ENCODE assay signal across 7 mouse cellular contexts in the genomic region with DNA sequence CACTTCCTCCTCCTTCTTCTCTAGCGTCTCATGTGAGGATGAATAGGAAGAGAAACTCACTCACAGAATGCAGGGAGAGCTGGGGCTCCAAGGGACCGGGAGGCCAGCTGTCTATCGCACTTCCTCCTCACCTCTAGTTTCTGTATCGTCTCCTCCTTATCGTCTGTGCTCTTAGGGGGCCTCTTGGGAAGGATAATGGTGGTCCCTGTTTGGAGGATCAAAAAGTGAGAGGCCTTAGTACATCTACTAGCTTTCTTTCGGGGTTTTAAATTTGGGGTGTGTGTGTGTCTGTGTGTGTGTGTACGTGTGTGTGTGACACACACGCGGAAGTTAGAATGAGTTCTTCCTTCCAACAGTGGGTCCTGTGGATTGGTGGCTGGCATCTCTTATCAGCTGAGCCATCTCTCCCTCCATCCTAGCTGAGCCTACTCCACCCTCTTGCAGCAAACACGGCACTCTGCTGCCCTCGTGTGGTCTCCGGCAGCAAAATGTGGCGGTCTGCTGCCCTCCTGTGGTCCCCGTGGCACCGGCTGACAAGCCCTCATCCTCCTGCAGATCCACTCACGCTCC. TPM values are rescaled to one million over a fixed set of nuclear protein-coding genes. Genes with fewer than 3 reads are reported as not detected.
DNase-seq lines count a peak whose midpoint lies in the region; ATAC-seq lines count a peak whose summit lies in the region.

No protein-coding gene starts in this region.

- H3K27me3 ChIP-seq in embryonic facial prominence, embryonic 10.5 days (replicated peaks; ENCODE audit: low read depth, poor library complexity, severe bottlenecking), result peaks cover 19% of the 10 kb centered on the region
- H3K27me3 ChIP-seq in limb, embryonic 10.5 days (ENCODE audit: low read depth, poor library complexity, severe bottlenecking), result peaks cover 11% of the 10 kb centered on the region
- peaks cover 13% of the 10 kb centered on the region for H3K27me3 ChIP-seq in midbrain, embryonic 12.5 days

- WGBS in embryonic facial prominence, embryonic 10.5 days, result 12% methylated on average over 16 of the region's 16 CpGs
- WGBS in limb, embryonic 10.5 days, result 11% methylated on average over 16 of the region's 16 CpGs
- whole genome bisulfite sequencing in midbrain, embryonic 12.5 days, result 14% methylated on average over 16 of the region's 16 CpGs

- peak; percentile 80 for ATAC-seq in granulocyte monocyte progenitor cell, adult 5-6 weeks (replicated peaks; ENCODE audit: poor library complexity, severe bottlenecking)
- ATAC-seq in midbrain, embryonic 12.5 days (ENCODE audit: low FRiP score, low read depth), result peak; percentile 55

- H3K4me3 ChIP-seq in embryonic facial prominence, embryonic 10.5 days, result peak overlapping the region; percentile 48
- H3K4me3 ChIP-seq in limb, embryonic 10.5 days, result peak overlapping the region; percentile 42
- peak overlapping the region; percentile 25 for H3K4me3 ChIP-seq in midbrain, embryonic 12.5 days

- peaks cover 43% of the 10 kb centered on the region for H3K4me1 ChIP-seq in embryonic facial prominence, embryonic 10.5 days
- H3K4me1 ChIP-seq in limb, embryonic 10.5 days, result peaks cover 44% of the 10 kb centered on the region
- H3K4me1 ChIP-seq in midbrain, embryonic 12.5 days, result peaks cover 16% of the 10 kb centered on the region

- DNase-seq in adrenal gland, postnatal 10 days, result peak; percentile 92
- DNase-seq in embryonic facial prominence, embryonic 10.5 days (ENCODE audit: low spot score), result peak; percentile 93
- peak; percentile 84 for DNase-seq in kidney, adult 11 months
- DNase-seq in limb, embryonic 10.5 days (ENCODE audit: low spot score), result peak; percentile 94
- DNase-seq in skeletal muscle tissue, adult 2 months (ENCODE audit: low read depth, low spot score), result peak; percentile 93

- no peaks in the 10 kb centered on the region for H3K9me3 ChIP-seq in embryonic facial prominence, embryonic 10.5 days
- H3K9me3 ChIP-seq in limb, embryonic 10.5 days (replicated peaks), result no peaks in the 10 kb centered on the region
- H3K9me3 ChIP-seq in midbrain, embryonic 12.5 days, result no peaks in the 10 kb centered on the region

- peak overlapping the region; percentile 50 for H3K4me2 ChIP-seq in midbrain, embryonic 12.5 days (replicated peaks)

- no peaks in the 10 kb centered on the region for H3K36me3 ChIP-seq in embryonic facial prominence, embryonic 10.5 days (replicated peaks)
- H3K36me3 ChIP-seq in limb, embryonic 10.5 days, result no peaks in the 10 kb centered on the region
- no peaks in the 10 kb centered on the region for H3K36me3 ChIP-seq in midbrain, embryonic 12.5 days

- peak overlapping the region; percentile 30; the same call in 1 of the 2 replicates for H3K27ac ChIP-seq in embryonic facial prominence, embryonic 10.5 days (replicated peaks)
- 0 out of 2 replicates have a peak overlapping the region, but pooled peaks have one; percentile 25 for H3K27ac ChIP-seq in limb, embryonic 10.5 days
- no peak overlapping the region for H3K27ac ChIP-seq in midbrain, embryonic 12.5 days (replicated peaks)

- peak overlapping the region; percentile 52; the same call in 1 of the 2 replicates for H3K9ac ChIP-seq in midbrain, embryonic 12.5 days (replicated peaks)

RNA-seq across cellular contexts. Expression of a gene that starts 3.2 kb away (rescaled TPM):
- total RNA-seq in adrenal gland, postnatal 10 days (2021), result under 1 TPM in 1 of 2 experiments, not detected in 1; 0.61 TPM
- polyA plus RNA-seq in embryonic facial prominence, embryonic 10.5 days (2016; fragmentation: Nextera tagmentation; extraction: Ambion mirVana), result 1.6 and 1.9 TPM in 2 replicates
- total RNA-seq in granulocyte monocyte progenitor cell, adult 5-6 weeks (2014; fragmentation: Nextera tagmentation), result not detected in 2 replicates
- total RNA-seq in granulocyte monocyte progenitor cell, adult 5-6 weeks (2017), result not detected in 2 replicates
- 0.60 and 2.0 TPM in 2 replicates for polyA plus RNA-seq in limb, embryonic 10.5 days (2016; fragmentation: Nextera tagmentation; extraction: Ambion mirVana)
- polyA plus RNA-seq in midbrain, embryonic 12.5 days (2016; fragmentation: Nextera tagmentation; extraction: Ambion mirVana), result 1.6 and 2.0 TPM in 2 replicates

RNA-seq across cellular contexts. Expression of a gene that starts 14.0 kb away (rescaled TPM):
- total RNA-seq in adrenal gland, postnatal 10 days (2021), result 10 to 100 TPM; 29.3 to 34.3 TPM
- polyA plus RNA-seq in embryonic facial prominence, embryonic 10.5 days (2016; fragmentation: Nextera tagmentation; extraction: Ambion mirVana), result 30.0 and 33.1 TPM in 2 replicates
- total RNA-seq in granulocyte monocyte progenitor cell, adult 5-6 weeks (2014; fragmentation: Nextera tagmentation), result 15.6 and 43.7 TPM in 2 replicates
- 50.5 and 57.8 TPM in 2 replicates for total RNA-seq in granulocyte monocyte progenitor cell, adult 5-6 weeks (2017)
- polyA plus RNA-seq in limb, embryonic 10.5 days (2016; fragmentation: Nextera tagmentation; extraction: Ambion mirVana), result 27.2 and 42.1 TPM in 2 replicates
- 35.8 and 44.3 TPM in 2 replicates for polyA plus RNA-seq in midbrain, embryonic 12.5 days (2016; fragmentation: Nextera tagmentation; extraction: Ambion mirVana)

RNA-seq across cellular contexts. Expression of a gene that starts 16.5 kb away (rescaled TPM):
- under 1 TPM; 0.54 to 0.55 TPM for total RNA-seq in adrenal gland, postnatal 10 days (2021)
- 0.66 and 0.99 TPM in 2 replicates for polyA plus RNA-seq in embryonic facial prominence, embryonic 10.5 days (2016; fragmentation: Nextera tagmentation; extraction: Ambion mirVana)
- not detected in 2 replicates for total RNA-seq in granulocyte monocyte progenitor cell, adult 5-6 weeks (2014; fragmentation: Nextera tagmentation)
- total RNA-seq in granulocyte monocyte progenitor cell, adult 5-6 weeks (2017), result not detected in 2 replicates
- polyA plus RNA-seq in limb, embryonic 10.5 days (2016; fragmentation: Nextera tagmentation; extraction: Ambion mirVana), result 0.73 and 0.96 TPM in 2 replicates
- polyA plus RNA-seq in midbrain, embryonic 12.5 days (2016; fragmentation: Nextera tagmentation; extraction: Ambion mirVana), result 2.6 and 2.7 TPM in 2 replicates

RNA-seq across cellular contexts. Expression of a gene that starts 21.0 kb away (rescaled TPM):
- 10 to 100 TPM; 33.3 to 42.6 TPM for total RNA-seq in adrenal gland, postnatal 10 days (2021)
- polyA plus RNA-seq in embryonic facial prominence, embryonic 10.5 days (2016; fragmentation: Nextera tagmentation; extraction: Ambion mirVana), result 5.2 and 5.6 TPM in 2 replicates
- 2.2 and 2.3 TPM in 2 replicates for total RNA-seq in granulocyte monocyte progenitor cell, adult 5-6 weeks (2014; fragmentation: Nextera tagmentation)
- total RNA-seq in granulocyte monocyte progenitor cell, adult 5-6 weeks (2017), result 1.7 and 2.1 TPM in 2 replicates
- polyA plus RNA-seq in limb, embryonic 10.5 days (2016; fragmentation: Nextera tagmentation; extraction: Ambion mirVana), result 3.6 and 4.5 TPM in 2 replicates
- polyA plus RNA-seq in midbrain, embryonic 12.5 days (2016; fragmentation: Nextera tagmentation; extraction: Ambion mirVana), result 5.6 and 6.8 TPM in 2 replicates

RNA-seq across cellular contexts. Expression of a gene that starts 22.2 kb away (rescaled TPM):
- total RNA-seq in adrenal gland, postnatal 10 days (2021), result 100 to 1,000 TPM; 601 to 945 TPM
- polyA plus RNA-seq in embryonic facial prominence, embryonic 10.5 days (2016; fragmentation: Nextera tagmentation; extraction: Ambion mirVana), result 31.2 and 34.9 TPM in 2 replicates
- 80.1 and 110 TPM in 2 replicates for total RNA-seq in granulocyte monocyte progenitor cell, adult 5-6 weeks (2014; fragmentation: Nextera tagmentation)
- total RNA-seq in granulocyte monocyte progenitor cell, adult 5-6 weeks (2017), result 79.0 and 80.5 TPM in 2 replicates
- 28.5 and 43.4 TPM in 2 replicates for polyA plus RNA-seq in limb, embryonic 10.5 days (2016; fragmentation: Nextera tagmentation; extraction: Ambion mirVana)
- 52.7 and 53.6 TPM in 2 replicates for polyA plus RNA-seq in midbrain, embryonic 12.5 days (2016; fragmentation: Nextera tagmentation; extraction: Ambion mirVana)
